Mouse (Mus musculus) cortical plate, adult 2 months (tissue): ENCODE measurements around the gene Nme6.

ENCODE experiments used
- CTCF ChIP-seq: fragments of 200-500 bp; IDR thresholded peaks from 2 replicates; pipeline ENCODE4 v1.5.1; 2011; ENCODE audit warnings: mild to moderate bottlenecking, control low read depth, low read length; ENCODE audit not compliant: insufficient read depth; ENCODE audit errors: extremely low read depth
- POLR2A ChIP-seq: fragments of 200-500 bp; IDR thresholded peaks from 2 replicates; pipeline ENCODE4 v1.6.1; 2011; ENCODE audit warnings: mild to moderate bottlenecking, low read length, control low read depth; ENCODE audit not compliant: insufficient read depth; ENCODE audit errors: extremely low read depth

GRCm38 (mm10) chr9:109833088-109833412 is 501 bp downstream of the Nme6 start:
- no peak for TF ChIP-seq CTCF
- no peak for TF ChIP-seq POLR2A
